Mouse (Mus musculus): ENCODE data around the gene Cwf19l1.
A peak's percentile ranks its signal among the peaks of the same experiment; 100 is the strongest.
"Not testable (repeated sequence)": the region's sequence is repeated elsewhere in the genome, so short reads cannot be mapped to it uniquely, and the experiment has no call there.

Gene Cwf19l1

DNA sequence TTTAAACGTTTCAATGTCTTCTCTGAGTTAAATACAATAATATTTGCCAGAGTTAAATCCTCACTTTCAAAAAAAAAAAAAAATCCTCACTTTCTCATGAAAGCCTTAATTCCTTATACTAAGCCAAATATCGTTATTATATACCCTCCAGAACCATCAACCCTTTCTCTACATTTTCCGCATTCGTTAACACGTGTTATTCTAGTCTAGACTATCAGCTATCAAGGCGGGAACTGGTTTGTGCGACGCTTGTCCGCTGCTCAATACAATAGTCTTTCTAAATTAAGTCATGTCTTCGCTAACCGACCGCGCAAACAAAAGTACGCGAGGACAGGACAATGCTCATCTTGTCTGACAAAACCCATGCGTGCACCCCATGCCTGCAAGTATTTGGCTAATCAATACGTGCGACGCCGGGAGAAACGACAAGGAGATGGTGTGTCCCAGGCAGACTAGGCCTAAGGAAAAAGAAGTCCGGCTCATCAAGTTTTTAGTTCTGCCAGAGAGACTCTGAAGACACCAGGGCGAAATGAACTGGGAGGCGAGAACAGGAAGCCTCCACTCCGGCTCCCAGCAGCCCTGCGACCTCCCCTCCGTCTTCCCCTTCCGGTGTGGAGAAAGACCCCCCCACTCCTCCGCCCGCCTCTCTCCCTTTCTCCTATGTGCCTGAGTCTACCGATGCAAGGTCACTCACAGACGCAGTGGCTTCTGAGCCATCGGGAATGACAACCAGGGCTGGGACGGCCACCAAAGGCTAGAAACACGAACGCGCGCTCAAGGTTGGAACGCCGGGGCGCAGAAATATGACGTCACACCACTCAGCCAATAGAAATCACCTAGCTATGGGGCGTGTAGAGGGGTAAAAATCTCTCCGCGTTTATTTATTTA is at the start of gene Cwf19l1:
TSS of gene Cwf19l1 (minus strand) at position 805 of the 888 bp plus-strand sequence.
- peak; percentile 82 for DNase-seq (ENCODE audit: low read depth, low spot score)

DNA sequence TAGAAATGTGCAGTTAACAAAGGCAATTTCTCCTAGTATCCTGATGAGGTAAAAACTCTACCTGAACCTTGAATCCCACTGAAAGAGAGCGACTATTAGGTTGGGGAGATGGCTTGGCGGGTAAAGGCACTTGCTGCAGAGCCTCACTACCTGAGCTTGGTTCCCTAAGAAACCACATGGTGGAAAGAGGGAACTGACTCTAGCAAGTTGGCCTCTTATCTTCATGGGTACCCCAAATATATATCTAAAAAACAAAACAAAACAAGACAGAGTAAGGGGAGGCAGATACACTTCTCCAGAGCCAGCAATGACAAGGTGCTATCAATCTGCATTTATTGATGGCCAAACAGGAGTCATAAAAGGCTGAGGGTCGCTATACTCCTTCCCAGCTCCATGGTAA is 48.3 kb upstream of the Cwf19l1 start:
- DNase-seq (ENCODE audit: low read depth, low spot score) = no peak

DNA sequence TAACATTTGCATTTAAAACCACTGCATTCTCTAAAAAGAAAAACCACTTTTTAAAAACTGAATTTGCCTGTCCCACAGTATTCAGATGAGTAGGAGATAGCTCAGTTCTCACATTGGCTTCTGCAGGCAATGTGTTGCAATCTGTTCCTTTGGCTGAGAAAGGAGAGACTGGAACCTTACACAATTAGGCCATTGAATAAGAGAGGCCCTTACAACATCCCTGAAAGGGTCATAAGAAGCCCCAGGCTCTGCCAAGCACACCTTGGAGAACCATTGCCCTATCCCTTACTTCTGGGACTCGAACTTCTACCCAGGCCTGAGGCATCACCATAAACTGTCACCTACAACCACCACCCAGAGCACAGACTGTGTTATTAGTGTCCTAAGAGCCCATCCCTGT is 44.8 kb upstream of the Cwf19l1 start:
- no peak for DNase-seq (ENCODE audit: low read depth, low spot score)

DNA sequence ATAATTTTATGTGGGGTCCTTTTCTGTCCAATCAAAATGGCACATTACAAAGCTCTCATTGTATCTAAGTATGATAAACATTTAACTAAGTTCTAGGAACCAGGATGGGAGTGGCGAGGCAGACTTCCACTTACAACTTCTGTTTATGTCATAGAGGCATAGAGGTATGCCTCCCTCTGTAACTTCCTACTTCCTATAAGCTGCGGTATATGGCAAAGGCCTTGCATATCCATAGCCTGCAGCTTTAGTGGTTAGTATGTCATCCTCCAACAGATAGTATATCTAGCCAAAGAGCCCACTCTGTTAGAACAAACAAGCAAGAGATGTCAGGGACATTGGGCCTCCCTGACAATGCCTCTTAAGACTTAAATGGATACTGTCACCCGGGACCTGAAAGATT is 41.1 kb upstream of the Cwf19l1 start:
- no peak for DNase-seq (ENCODE audit: low read depth, low spot score)

DNA sequence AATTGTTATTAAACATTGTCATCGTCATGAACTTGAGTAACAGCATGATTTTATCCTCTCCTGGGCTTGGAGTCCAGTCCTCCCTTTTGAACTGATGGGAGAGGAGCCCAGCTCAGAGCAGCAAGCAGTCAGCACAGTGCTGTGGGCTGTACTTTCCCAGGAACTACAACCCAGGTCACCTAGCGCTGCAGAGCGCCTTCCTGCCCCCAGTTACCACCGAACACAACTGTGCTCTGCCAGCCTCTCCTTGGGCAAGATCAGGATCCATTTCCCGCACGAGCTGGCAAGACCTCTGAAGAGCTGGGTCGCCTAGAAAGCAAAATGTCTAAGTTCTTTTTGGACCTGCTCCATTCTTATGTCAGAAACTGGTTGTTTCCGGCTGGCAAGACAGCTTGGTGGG is 39.2 kb upstream of the Cwf19l1 start:
- DNase-seq (ENCODE audit: low read depth, low spot score) = no peak

DNA sequence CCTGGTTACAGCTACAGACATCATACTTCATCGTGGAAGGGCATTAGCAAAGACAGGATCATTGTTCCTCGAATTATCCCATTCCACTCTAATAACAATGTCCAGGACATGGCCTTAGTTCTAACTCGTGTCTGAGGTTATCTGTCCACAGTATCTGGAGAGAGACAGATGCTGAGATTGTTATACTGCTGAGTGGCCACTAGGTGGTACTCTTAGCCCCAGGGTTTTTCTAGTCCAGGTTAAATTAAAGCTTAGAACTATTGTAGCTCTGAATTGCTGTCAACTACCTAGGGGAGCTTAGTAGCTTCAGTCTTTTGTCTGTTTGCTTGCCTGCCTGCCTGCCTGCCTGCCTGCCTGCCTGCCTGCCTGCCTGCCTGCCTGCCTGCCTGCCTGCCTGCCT is 25.8 kb upstream of the Cwf19l1 start:
- no peak for DNase-seq (ENCODE audit: low read depth, low spot score)

DNA sequence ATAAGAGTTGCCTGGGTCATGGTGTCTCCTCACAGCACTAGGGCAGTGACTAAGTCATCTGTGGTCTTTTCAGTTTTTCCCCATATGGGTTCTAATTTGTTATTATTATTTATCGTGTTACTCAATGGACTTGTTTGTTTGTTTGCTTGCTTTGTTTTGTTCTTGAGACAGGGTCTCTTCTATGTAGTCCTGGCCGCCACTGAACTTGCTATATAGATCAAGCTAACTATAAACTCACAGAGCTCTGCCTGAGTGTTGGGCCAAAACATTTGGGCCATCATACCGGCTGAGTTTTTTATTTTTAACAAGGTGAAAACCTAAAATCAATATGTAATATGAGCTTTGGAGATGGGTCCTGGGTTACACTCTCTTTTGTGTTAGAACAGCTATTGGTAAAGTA is 23.7 kb upstream of the Cwf19l1 start:
- no peak for DNase-seq (ENCODE audit: low read depth, low spot score)

DNA sequence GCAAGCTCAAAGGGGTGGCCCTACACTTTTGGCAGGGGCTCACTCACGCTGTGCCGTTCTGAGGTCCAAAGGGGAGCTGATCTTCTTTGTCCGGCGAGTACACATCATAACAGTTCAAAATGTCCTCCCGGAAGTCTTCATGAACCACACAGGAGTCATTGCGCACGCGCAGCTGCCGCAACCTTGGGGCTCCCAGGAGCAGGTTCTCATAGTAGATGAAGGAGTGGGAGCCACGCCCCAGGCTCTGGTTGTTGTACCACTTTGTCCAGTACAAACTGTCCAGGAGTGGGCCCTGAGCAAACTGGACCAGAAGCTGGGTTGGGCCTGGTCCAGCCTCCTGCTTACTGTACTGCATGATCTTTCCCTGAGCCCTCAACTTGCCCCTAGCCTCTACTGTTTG is 21.3 kb upstream of the Cwf19l1 start:
- DNase-seq (ENCODE audit: low read depth, low spot score) = no peak

DNA sequence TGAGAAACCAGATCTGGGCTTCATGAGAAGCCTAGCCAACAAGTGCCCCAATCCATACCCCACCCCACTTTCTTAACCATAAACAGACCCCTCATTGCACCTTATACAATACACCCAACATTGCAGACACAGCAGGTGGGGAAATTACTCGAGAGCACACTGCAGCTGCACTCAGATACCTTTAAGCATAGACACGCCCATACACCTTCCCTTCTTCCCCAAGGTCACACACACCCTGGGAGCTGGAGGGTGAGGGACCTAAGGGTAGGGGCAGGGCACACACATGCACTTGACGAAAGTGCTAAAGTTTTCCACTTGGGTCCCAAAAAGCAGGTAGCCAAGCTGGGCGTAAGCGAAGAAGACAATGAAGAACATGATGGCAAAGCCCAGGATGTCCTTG is 18.1 kb upstream of the Cwf19l1 start:
- DNase-seq (ENCODE audit: low read depth, low spot score) = no peak

DNA sequence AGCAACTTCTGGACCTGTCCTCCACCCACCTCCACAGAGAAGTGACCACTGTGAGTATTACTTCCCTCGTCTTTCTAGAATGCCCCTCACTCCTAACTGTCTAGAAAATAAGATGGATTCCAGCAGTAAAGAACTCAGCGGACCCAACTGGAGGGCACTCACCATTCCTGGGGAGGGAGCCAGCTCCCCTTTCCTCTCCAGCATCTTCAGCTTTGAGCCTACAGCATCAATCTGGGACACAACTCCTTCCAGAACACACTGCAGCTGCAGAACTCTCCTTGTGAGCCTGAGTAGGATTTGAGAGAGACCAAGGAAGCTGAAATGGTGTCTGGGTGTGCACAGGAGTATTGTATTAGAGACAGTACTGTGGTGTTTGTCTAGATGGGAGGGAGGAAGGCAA is 13.3 kb upstream of the Cwf19l1 start:
- no peak for DNase-seq (ENCODE audit: low read depth, low spot score)

DNA sequence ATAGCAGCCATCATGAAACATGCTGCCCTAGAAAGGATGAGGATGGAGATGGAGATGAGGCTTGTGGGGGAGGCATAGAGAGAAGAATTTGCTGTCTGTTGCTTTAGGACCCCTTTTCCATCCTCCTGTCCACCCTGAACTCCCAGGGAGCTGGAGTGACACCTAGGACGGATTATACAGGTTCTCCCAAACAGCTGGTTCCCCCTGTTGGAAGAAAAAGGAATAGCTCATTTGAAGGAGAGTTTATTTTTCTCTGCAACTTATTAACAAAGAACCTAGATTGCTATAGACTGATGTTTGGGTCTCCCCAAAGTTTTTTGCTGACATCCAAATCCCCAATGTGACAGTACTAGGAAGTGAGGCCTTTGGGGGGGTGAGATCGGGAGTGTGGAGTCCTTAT is 12.7 kb upstream of the Cwf19l1 start:
- no peak for DNase-seq (ENCODE audit: low read depth, low spot score)

DNA sequence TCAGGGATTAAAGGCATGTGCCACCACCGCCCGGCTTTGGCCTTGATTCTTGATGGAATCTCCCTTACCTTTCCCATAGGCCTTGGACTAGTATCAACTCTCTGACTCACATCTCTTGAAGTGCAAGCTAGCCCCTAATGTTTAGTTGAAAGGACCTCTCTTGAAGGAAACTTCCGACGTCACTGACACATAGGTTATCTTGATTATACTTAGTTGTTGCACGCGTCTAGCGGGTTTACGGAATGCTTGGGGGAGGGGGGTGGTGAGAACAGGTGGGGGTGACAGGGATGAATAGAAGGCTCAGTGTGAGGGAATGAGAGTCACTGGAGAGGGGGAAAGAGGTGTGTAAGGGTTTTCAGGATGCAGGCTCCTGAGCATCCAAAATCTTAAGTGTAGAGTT is 11.3 kb upstream of the Cwf19l1 start:
- DNase-seq (ENCODE audit: low read depth, low spot score) = no peak

DNA sequence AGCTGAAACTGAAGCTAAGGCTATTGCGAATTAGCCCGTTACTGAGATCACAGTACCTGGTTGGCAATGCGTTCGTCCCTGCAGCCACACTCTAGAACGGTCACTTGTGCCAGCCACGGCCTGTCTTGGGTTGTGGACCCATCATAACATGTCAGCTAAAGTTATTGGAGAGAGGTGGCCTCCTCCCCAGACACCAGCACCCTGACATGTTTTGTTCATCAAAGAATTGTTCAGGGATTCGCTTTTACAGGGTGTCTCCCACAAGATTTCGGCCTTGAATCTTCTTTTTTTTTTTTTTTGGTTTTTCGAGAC is 10.8 kb upstream of the Cwf19l1 start:
- DNase-seq (ENCODE audit: low read depth, low spot score) = no peak

DNA sequence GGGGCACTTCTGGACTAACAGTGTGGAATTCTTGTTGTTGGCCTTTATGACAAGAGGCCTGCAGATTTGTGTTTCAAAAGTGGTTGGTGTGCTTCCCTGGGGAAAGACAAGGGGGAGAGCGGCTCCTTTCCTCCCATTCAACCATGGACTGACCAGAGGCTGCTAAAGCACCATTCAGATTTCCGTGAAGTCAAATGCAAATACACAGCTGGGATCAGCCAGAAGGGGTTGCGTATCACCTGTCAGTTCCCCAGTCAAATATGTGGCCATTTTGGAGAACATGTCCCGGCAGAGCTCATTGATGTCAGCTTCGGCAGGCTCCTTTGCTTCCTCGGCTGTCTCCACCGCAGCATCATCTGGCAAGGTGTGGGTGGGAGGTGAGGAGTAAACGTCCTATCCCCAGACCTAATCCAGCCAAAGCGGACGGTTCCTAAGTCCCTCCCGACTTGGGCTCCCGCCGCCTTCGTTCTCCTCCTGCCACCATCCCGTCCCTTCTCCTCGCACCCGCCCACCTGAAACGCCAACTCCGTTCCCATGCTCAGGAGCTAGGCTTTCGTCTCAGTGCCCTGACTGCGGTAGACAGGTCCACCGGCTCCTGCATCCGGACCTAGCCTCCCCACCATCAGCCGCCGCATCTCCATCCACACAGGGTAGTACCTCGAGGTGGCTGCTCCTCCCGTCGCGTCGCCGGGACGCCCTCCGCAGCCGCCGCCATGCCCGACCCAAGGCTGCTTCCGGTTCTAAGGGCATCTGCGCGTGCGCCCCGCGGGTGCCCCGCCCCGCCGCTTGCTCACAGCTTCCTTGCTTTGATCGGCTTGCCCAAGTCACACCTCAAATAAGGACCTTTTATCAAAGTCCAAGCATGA is 10.3 kb upstream of the Cwf19l1 start, which contains the start of gene Bloc1s2:
TSS of gene Bloc1s2 (minus strand) at position 745 of the 866 bp plus-strand sequence.
- DNase-seq (ENCODE audit: low read depth, low spot score) = peak; percentile 72

DNA sequence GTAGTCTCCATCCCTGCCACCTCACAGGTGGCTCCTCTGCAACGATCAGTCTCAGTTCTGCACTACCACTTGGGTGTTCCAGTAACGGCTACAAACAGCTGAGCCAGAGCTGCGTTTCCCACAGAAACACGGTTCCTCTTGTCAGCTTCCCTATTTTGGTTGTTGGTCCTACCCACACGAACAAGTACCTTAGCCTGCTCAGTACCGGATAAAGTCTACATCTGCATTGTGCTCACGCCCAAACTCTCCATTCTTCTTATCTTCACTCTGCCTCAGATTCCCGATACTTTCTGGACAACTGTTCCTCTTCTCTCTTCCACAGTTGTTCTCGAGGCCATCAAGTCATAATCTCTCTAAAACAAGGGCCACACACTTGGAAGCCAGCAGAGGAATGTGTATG is 8.7 kb upstream of the Cwf19l1 start:
- DNase-seq (ENCODE audit: low read depth, low spot score) = no peak

DNA sequence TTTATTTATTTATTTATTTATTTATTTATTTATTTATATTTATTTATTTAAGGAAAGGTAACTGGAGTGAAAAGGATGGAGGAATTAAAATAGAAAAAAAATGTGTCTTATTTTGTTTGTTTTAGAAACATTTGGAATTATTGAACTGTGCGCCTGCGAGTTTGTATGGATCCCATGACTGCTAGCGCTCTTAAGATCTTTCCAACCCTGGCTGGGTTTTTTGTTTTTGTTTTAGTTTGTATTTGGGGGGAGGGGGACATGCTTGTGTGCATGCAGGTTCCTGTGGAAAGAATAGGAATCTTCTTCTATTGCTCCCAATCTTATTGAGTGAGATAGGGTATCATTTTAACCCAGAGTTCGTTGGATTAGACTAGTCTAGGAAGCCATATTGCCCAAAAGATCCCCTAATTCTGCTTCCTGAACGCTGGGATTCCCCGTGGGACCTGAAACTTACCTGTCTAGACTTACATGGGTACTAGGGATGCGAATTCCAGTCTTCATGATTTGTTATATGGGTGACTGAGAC is 347 bp upstream of the Cwf19l1 start:
- DNase-seq (ENCODE audit: low read depth, low spot score) = no peak

DNA sequence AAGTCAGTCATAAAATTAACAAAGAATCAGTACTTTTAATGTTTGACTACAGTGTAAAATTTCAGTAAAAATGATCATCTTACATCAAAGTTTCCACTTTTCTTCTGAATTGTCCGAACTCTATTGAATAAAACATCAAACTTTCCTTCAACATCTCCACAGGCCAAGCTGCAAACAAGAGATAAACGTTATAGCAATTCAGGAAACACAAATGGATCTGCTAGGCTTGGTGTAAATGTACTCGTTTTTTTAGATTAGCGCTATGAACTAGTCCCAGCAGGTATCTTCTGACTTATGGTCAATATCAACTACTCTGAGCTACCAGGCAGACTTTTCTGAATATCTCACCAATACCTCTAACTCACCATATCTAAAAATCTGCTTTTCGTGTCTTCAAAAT is 2.8 kb downstream of the Cwf19l1 start:
- DNase-seq (ENCODE audit: low read depth, low spot score) = no peak

DNA sequence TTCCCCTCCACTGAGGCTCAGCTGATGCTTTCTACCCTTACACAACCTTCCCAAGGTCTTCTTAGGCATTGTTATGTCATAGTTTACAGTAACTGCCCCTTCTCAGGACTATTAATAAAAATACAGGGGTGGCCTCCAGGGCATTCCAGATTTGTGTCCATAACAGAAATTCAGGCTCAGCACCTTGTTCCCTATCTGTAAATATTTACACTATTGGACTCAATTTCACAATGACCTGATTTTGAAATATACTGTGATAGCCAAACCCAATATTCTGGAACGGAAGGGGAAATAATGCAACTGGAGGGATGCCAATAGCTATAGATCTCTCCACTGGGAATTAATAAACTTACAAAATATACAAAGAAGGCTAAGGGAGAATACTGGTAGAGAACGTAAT is 7.1 kb downstream of the Cwf19l1 start:
- no peak for DNase-seq (ENCODE audit: low read depth, low spot score)

DNA sequence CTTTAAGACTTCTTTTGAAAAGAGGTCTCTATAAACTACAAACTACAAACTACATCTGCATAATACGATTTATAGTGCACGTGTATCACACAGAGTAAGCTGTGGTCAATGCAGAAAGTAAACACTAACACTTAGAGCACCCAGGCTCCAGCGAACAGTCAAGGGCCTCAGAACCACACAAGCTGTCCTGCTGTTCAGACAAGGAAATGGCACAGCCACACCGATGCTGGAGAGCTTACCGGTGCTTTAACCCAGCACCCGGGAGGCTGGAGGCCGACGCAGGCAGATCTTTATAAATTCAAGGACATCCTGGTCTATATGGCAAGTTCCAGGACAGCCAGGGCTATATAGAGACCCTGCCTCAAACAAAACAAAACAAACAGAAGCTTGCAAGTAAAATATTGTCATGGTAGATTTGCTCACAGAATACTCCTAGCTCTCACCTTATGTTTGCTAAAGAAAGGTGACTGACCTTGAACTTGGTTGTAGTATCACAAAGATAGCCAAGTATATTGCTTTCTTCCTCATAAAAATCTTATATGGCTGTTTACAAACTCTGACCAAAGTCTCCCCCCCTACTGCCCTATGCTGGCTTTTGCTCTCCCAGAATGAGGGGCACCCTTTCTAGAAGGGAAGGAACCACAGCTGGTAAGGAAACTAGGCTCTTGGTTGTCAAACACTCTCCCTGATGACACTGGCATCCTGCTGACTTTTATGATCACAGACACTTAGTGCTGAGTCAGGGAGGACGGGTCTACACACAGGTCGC is 7.8 kb downstream of the Cwf19l1 start:
- DNase-seq (ENCODE audit: low read depth, low spot score) = no peak

DNA sequence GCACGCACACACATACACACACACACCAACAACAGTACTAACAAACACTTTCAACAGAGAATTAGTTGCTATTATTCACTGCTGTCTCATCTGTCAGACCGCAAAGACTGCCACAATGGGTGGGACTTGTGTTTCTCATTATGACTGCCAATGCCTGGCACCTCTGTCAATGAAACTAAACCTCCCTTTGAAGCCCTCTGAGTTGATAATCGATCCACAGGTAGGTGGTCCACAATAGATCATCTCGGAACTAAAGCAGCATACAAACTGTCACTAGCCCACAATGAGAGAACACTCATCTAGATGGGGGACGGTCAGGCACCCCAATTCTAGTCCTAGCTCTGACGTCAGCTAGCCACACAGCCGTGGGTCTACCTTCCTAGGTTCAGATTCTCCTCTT is 14.5 kb downstream of the Cwf19l1 start:
- no peak for DNase-seq (ENCODE audit: low read depth, low spot score)

DNA sequence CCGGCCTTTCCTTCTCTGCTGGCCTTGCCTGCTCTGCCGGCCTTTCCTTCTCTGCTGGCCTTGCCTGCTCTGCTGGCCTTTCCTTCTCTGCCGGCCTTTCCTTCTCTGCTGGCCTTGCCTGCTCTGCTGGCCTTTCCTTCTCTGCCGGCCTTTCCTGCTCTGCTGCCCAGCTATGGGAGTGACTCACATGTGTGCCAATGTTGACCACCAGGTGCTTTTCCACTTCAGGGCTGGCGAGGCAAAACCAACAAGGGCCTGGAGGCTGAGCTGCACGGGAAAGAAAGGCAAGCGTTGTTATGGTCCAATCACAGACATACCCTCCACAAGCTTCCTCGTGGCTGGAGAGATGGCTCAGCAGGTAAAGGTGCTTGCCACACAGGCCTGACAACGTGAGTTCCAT is 15.0 kb downstream of the Cwf19l1 start:
- DNase-seq (ENCODE audit: low read depth, low spot score) = not testable (repeated sequence)

DNA sequence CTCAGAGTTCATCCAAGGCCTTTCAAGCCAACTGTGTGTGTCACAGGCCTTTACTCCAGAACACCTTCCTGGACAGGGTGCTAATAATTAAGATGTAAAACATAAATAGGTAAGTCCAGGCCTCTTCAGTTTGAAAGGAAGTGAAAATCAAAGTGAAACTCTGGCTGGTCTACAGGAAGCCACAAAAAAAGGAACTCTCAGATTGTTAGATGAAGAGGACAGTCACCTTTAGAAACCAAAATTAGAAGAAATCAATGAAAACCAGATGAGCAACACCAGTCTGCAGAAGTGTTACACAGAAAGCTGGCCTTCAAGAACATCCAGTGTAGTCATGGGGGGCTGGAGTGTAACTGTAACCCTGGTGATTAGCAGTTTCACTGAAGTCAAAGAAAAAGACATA is 17.9 kb downstream of the Cwf19l1 start:
- DNase-seq (ENCODE audit: low read depth, low spot score) = no peak

Data from embryo, embryonic 11.5 days (tissue).